Mouse (Mus musculus) retina, embryonic 14.5 days (tissue): ENCODE measurements at regions not wholly inside any gene's neighbourhood (a gene's known extent, or its start where the extent isn't known, plus 50 kb on each side); places are given as distances from the start of the nearest gene placed in this dataset.

ENCODE experiments used
- DNase-seq: peaks from one replicate; pipeline ENCODE4 v3.0.0-alpha.2; 2015; ENCODE audit warnings: low spot score

GRCm38 (mm10) chr10:111077632-111078031, 67.7 kb upstream of the Zdhhc17 start:
- DNase-seq = no peak

GRCm38 (mm10) chr10:111073851-111074430, 64.0 kb upstream of the Zdhhc17 start:
- DNase-seq = no peak

- DNase-seq = peak; percentile 47
Measured at GRCm38 (mm10) chr10:111073262-111073661, 63.3 kb upstream of the Zdhhc17 start.

GRCm38 (mm10) chr10:111072554-111072909, 62.6 kb upstream of the Zdhhc17 start:
- DNase-seq = no peak

- no peak for DNase-seq
Measured at GRCm38 (mm10) chr10:111071805-111072553, 62.0 kb upstream of the Zdhhc17 start.

- no peak for DNase-seq
Measured at GRCm38 (mm10) chr10:111066146-111066545, 56.2 kb upstream of the Zdhhc17 start.

- no peak for DNase-seq
Measured at GRCm38 (mm10) chr10:111060626-111061025, 50.7 kb upstream of the Zdhhc17 start.
